Mouse (Mus musculus): ENCODE measurements around the gene Znrf3. TPM values are rescaled to one million over a fixed set of nuclear protein-coding genes. Genes with fewer than 3 reads are reported as not detected.

Gene Znrf3
- polyA plus RNA-seq, 1 experiment from 2014 or later, result 9.2 TPM

DNA sequence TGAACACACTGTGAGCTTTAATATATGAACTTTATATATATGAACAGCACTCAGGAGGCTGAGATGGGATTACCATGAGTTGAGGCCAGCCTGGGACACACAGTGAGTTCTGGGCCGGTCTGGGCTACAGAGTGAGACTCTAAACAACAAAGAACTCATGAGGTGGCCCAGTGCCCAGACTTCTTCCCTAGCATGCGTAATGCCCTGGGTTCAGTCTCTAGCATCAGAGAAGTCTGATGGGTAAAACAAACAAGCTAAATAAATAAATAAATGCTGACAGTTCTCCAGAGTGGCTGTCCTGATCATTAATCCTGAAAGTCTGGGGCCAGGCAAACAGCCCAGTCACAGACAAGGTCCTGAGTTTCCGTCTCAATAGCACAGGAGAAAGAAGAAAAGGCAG, 25.4 kb upstream of the Znrf3 start:
- Histone ChIP-seq H3K27me3 (no peaks in the 10 kb centered on the region), H3K36me3 (ENCODE audit: poor library complexity, severe bottlenecking) (no peaks in the 10 kb centered on the region), H3K27ac (no peak overlapping the region), H3K9me3 (replicated peaks) (no peaks in the 10 kb centered on the region), H3K4me2 (no peak overlapping the region), H3K4me1 (no peaks in the 10 kb centered on the region), H3K9ac (no peak overlapping the region), H3K4me3 (no peak overlapping the region)
- ATAC-seq, result no peak
- WGBS, result 70% methylated on average over 3 of the region's 3 CpGs

- Histone ChIP-seq H3K9me3 (replicated peaks) (no peaks in the 10 kb centered on the region), H3K36me3 (ENCODE audit: poor library complexity, severe bottlenecking) (no peaks in the 10 kb centered on the region), H3K27me3 (no peaks in the 10 kb centered on the region), H3K4me1 (no peaks in the 10 kb centered on the region), H3K9ac (no peak overlapping the region), H3K4me2 (no peak overlapping the region), H3K27ac (no peak overlapping the region), H3K4me3 (no peak overlapping the region)
- WGBS, result 65% methylated on average over 3 of the region's 3 CpGs
- no peak for ATAC-seq
Measured at GRCm38 (mm10) chr11:5469084-5469483, 24.4 kb upstream of the Znrf3 start.

DNA sequence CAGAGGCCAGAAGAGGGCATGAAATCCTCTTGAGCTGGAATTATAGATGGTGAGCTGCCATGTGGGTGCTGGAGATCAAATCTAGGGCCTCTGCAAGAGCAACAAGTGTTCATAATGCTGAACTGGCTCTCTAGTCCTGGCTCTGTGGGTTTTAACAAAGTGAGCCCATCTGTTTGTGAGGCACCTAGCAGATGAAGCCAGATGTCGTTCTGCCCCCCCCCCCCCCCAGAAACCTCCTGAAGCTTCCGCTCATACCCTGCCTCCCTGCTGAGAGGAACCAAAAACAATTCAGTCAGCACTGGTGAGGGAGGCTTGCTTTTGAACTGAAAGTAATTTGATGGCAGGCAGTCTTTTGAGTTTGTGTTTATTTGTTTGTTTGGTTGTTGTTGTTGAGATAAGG, 23.8 kb upstream of the Znrf3 start:
- no peaks in the 10 kb centered on the region for H3K27me3 ChIP-seq
- no peak overlapping the region for H3K4me2 ChIP-seq
- 53% methylated on average over 2 of the region's 2 CpGs for WGBS
- H3K4me1 ChIP-seq, result no peaks in the 10 kb centered on the region
- H3K9me3 ChIP-seq (replicated peaks), result no peaks in the 10 kb centered on the region
- H3K4me3 ChIP-seq, result no peak overlapping the region
- H3K27ac ChIP-seq, result no peak overlapping the region
- no peak overlapping the region for H3K9ac ChIP-seq
- no peaks in the 10 kb centered on the region for H3K36me3 ChIP-seq (ENCODE audit: poor library complexity, severe bottlenecking)
- no peak for ATAC-seq

DNA sequence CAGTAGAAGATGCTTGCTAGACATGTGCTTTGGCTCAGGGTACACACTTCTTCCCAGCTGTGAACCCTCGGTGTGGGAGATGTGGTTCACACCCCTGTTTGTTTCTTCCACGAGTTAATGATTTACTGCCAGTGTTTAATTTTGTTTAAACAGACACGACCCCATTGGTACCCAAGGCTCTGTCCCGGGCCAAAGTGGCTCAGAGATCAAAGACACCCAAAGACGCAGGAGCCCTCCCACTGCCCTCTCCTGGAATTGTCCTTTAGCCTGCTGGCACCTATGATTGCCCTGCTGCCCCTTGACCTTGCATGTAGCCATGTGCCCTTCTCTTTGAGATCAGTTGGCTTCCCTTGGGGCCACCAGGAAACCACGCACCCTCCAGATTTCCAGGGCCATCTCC, 7.3 kb upstream of the Znrf3 start:
- 81% methylated on average over 6 of the region's 6 CpGs for WGBS
- Histone ChIP-seq H3K4me2 (no peak overlapping the region), H3K27me3 (no peaks in the 10 kb centered on the region), H3K9ac (no peak overlapping the region), H3K36me3 (ENCODE audit: poor library complexity, severe bottlenecking) (no peaks in the 10 kb centered on the region), H3K4me3 (no peak overlapping the region), H3K27ac (no peak overlapping the region), H3K4me1 (no peaks in the 10 kb centered on the region), H3K9me3 (replicated peaks) (no peaks in the 10 kb centered on the region)
- ATAC-seq, result no peak

- ATAC-seq, result no peak
- no peaks in the 10 kb centered on the region for H3K36me3 ChIP-seq (ENCODE audit: poor library complexity, severe bottlenecking)
- no peaks in the 10 kb centered on the region for H3K4me1 ChIP-seq
- H3K9ac ChIP-seq, result no peak overlapping the region
- H3K9me3 ChIP-seq (replicated peaks), result no peaks in the 10 kb centered on the region
- 74% methylated on average over 4 of the region's 4 CpGs for WGBS
- no peak overlapping the region for H3K4me2 ChIP-seq
- no peaks in the 10 kb centered on the region for H3K27me3 ChIP-seq
- H3K27ac ChIP-seq, result no peak overlapping the region
- H3K4me3 ChIP-seq, result no peak overlapping the region
Measured at GRCm38 (mm10) chr11:5451341-5451740, 6.7 kb upstream of the Znrf3 start.

GRCm38 (mm10) chr11:5450701-5451100, 6.1 kb upstream of the Znrf3 start:
- Histone ChIP-seq H3K36me3 (ENCODE audit: poor library complexity, severe bottlenecking) (no peaks in the 10 kb centered on the region), H3K9me3 (replicated peaks) (no peaks in the 10 kb centered on the region), H3K4me3 (no peak overlapping the region), H3K4me2 (no peak overlapping the region), H3K27me3 (no peaks in the 10 kb centered on the region), H3K9ac (no peak overlapping the region), H3K4me1 (no peaks in the 10 kb centered on the region), H3K27ac (no peak overlapping the region)
- 89% methylated on average over 4 of the region's 4 CpGs for WGBS
- ATAC-seq, result no peak

GRCm38 (mm10) chr11:5445452-5445953, 856 bp upstream of the Znrf3 start:
- 21% methylated on average over 11 of the region's 11 CpGs for WGBS
- no peaks in the 10 kb centered on the region for H3K27me3 ChIP-seq
- no peak for ATAC-seq
- peak overlapping the region; percentile 83 for H3K4me3 ChIP-seq
- H3K9ac ChIP-seq, result peak overlapping the region; percentile 78
- H3K36me3 ChIP-seq (ENCODE audit: poor library complexity, severe bottlenecking), result no peaks in the 10 kb centered on the region
- peaks cover 32% of the 10 kb centered on the region for H3K4me1 ChIP-seq
- H3K9me3 ChIP-seq (replicated peaks), result no peaks in the 10 kb centered on the region
- H3K27ac ChIP-seq, result no peak overlapping the region
- H3K4me2 ChIP-seq, result peak overlapping the region; percentile 90

- peak overlapping the region; percentile 90 for H3K4me2 ChIP-seq
- H3K36me3 ChIP-seq (ENCODE audit: poor library complexity, severe bottlenecking), result no peaks in the 10 kb centered on the region
- H3K9ac ChIP-seq, result peak overlapping the region; percentile 78
- H3K4me1 ChIP-seq, result peaks cover 33% of the 10 kb centered on the region
- no peaks in the 10 kb centered on the region for H3K9me3 ChIP-seq (replicated peaks)
- peak; percentile 26 for ATAC-seq
- WGBS, result 1% methylated on average over 28 of the region's 57 CpGs
- peak overlapping the region; percentile 63 for H3K27ac ChIP-seq
- H3K4me3 ChIP-seq, result peak overlapping the region; percentile 83
- H3K27me3 ChIP-seq, result no peaks in the 10 kb centered on the region
Measured at GRCm38 (mm10) chr11:5444234-5444598, 431 bp downstream of the Znrf3 start.

DNA sequence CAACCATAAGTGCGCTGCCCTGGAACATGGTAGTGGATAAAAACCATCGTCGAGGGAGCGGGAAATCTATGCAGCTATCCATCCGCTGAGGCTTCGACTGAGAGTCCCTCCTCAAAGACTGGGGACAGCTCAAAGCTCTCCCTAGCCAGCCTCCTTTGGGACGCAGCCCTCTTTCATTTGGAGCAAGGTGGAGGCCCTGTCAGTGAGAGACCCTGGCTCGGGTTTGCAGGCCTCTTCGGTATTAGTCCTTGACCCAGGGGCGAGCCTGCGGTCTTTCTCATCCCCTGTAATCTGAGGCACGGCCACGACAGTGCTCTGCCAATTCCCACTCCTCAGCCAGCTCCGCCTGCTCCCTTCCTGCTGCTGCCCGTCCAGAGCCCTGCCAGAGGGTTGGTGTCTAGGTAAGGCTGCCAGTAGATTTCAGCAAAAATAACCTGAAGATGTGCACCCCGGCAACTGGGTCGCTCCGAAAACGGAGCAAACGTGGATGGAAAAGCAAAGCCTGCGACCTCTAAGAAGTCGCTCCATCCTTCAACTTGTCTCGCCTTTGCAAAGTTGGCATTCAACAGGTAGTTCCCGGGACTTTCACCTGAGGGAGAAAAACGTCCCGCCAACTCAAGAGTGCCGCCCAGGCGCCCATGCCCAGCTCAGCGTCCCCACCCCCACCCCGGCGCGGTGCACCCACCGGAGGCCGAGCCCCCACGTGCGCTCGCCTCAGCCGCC, 975 bp downstream of the Znrf3 start:
- no peaks in the 10 kb centered on the region for H3K9me3 ChIP-seq (replicated peaks)
- H3K36me3 ChIP-seq (ENCODE audit: poor library complexity, severe bottlenecking), result no peaks in the 10 kb centered on the region
- H3K4me1 ChIP-seq, result peaks cover 33% of the 10 kb centered on the region
- H3K4me2 ChIP-seq, result peak overlapping the region; percentile 90
- under 1% methylated on average over 36 of the region's 38 CpGs for WGBS
- H3K9ac ChIP-seq, result peak overlapping the region; percentile 78
- H3K4me3 ChIP-seq, result peak overlapping the region; percentile 83
- H3K27me3 ChIP-seq, result no peaks in the 10 kb centered on the region
- ATAC-seq, result peak; percentile 31
- H3K27ac ChIP-seq, result peak overlapping the region; percentile 63

GRCm38 (mm10) chr11:5442590-5443021, 2.0 kb downstream of the Znrf3 start:
- H3K4me1 ChIP-seq, result peaks cover 33% of the 10 kb centered on the region
- no peak overlapping the region for H3K27ac ChIP-seq
- peak overlapping the region; percentile 90 for H3K4me2 ChIP-seq
- H3K4me3 ChIP-seq, result peak overlapping the region; percentile 83
- no peak for ATAC-seq
- WGBS, result 8% methylated on average over 3 of the region's 3 CpGs
- H3K9ac ChIP-seq, result 0 out of 2 replicates have a peak overlapping the region, but pooled peaks have one; percentile 78
- H3K36me3 ChIP-seq (ENCODE audit: poor library complexity, severe bottlenecking), result no peaks in the 10 kb centered on the region
- no peaks in the 10 kb centered on the region for H3K27me3 ChIP-seq
- H3K9me3 ChIP-seq (replicated peaks), result no peaks in the 10 kb centered on the region

- H3K27me3 ChIP-seq, result no peaks in the 10 kb centered on the region
- no peak overlapping the region for H3K4me3 ChIP-seq
- H3K4me2 ChIP-seq, result no peak overlapping the region
- no peaks in the 10 kb centered on the region for H3K36me3 ChIP-seq (ENCODE audit: poor library complexity, severe bottlenecking)
- H3K9me3 ChIP-seq (replicated peaks), result no peaks in the 10 kb centered on the region
- 90% methylated on average over 2 of the region's 2 CpGs for WGBS
- no peak for ATAC-seq
- H3K4me1 ChIP-seq, result peaks cover 27% of the 10 kb centered on the region
- H3K27ac ChIP-seq, result no peak overlapping the region
- no peak overlapping the region for H3K9ac ChIP-seq
Measured at GRCm38 (mm10) chr11:5437646-5438045, 7.0 kb downstream of the Znrf3 start.

GRCm38 (mm10) chr11:5436988-5437387, 7.7 kb downstream of the Znrf3 start:
- no peak for ATAC-seq
- Histone ChIP-seq H3K9ac (no peak overlapping the region), H3K36me3 (ENCODE audit: poor library complexity, severe bottlenecking) (no peaks in the 10 kb centered on the region), H3K4me2 (no peak overlapping the region), H3K27ac (no peak overlapping the region), H3K9me3 (replicated peaks) (no peaks in the 10 kb centered on the region), H3K4me3 (no peak overlapping the region), H3K4me1 (peaks cover 24% of the 10 kb centered on the region), H3K27me3 (no peaks in the 10 kb centered on the region)

GRCm38 (mm10) chr11:5435493-5435892, 9.2 kb downstream of the Znrf3 start:
- no peak for ATAC-seq
- no peaks in the 10 kb centered on the region for H3K36me3 ChIP-seq (ENCODE audit: poor library complexity, severe bottlenecking)

More at GRCm38 (mm10) chr11:5435493-5435892, 9.2 kb downstream of the Znrf3 start:
- WGBS, result 97% methylated on average over 1 of the region's 1 CpGs
- Histone ChIP-seq H3K4me2 (no peak overlapping the region), H3K9me3 (replicated peaks) (no peaks in the 10 kb centered on the region), H3K4me3 (no peak overlapping the region), H3K27me3 (no peaks in the 10 kb centered on the region), H3K9ac (no peak overlapping the region), H3K27ac (no peak overlapping the region), H3K4me1 (peaks cover 12% of the 10 kb centered on the region)
